8 mouse cellular contexts compared by ENCODE assay signal in genomic region chr12:109445499-109446235, GRCm38 (mm10). TPM values are rescaled to one million over a fixed set of nuclear protein-coding genes. Genes with fewer than 3 reads are reported as not detected.
DNase-seq lines count a peak whose midpoint lies in the region; ATAC-seq and TF ChIP-seq lines count a peak whose summit lies in the region.

No protein-coding gene starts in this region.

- no peak for DNase-seq in layer of hippocampus, adult 2 months (ENCODE audit: low spot score in 2 of 2)
- DNase-seq in layer of hippocampus, adult 8-10 months (ENCODE audit: low spot score in 2 of 2), result no peak
- peak; percentile 74 for DNase-seq in embryo, embryonic 9.5 days (ENCODE audit: extremely low spot score)
- peak; percentile 80 for DNase-seq in hindbrain, embryonic 10.5 days (ENCODE audit: low spot score)
- peak; percentile 19 for DNase-seq in splenic B cell, adult 2 months (ENCODE audit: low read depth, low spot score)
- no peak for DNase-seq in ovary, postnatal 14 days (ENCODE audit: low spot score)

- WGBS in hindbrain, embryonic 10.5 days, result 5% methylated on average over 19 of the region's 19 CpGs

- no peak for TF ChIP-seq CTCF in layer of hippocampus, adult 2 months (conservative IDR thresholded peaks at IDR 0.05)

- no peaks in the 10 kb centered on the region for H3K36me3 ChIP-seq in hindbrain, embryonic 10.5 days
- no peaks in the 10 kb centered on the region for H3K36me3 ChIP-seq in splenic B cell, adult 2 months (ENCODE audit: control insufficient read depth, insufficient read depth, low read length, poor library complexity, severe bottlenecking)

- H3K4me1 ChIP-seq in hindbrain, embryonic 10.5 days (replicated peaks), result peaks cover 94% of the 10 kb centered on the region

- no peak overlapping the region for H3K27ac ChIP-seq in layer of hippocampus, adult 2 months
- peak overlapping the region; percentile 73 for H3K27ac ChIP-seq in hindbrain, embryonic 10.5 days

- peak; percentile 33; the same call in 1 of the 2 replicates for ATAC-seq in megakaryocyte, adult 5-6 weeks (ENCODE audit: poor library complexity, severe bottlenecking)
- ATAC-seq in erythroblast, adult 5-6 weeks (replicated peaks; ENCODE audit: low FRiP score, poor library complexity, severe bottlenecking), result no peak

- no peaks in the 10 kb centered on the region for H3K9me3 ChIP-seq in hindbrain, embryonic 10.5 days

- peak overlapping the region; percentile 25; the same call in 1 of the 2 replicates for H3K4me3 ChIP-seq in layer of hippocampus, adult 2 months
- H3K4me3 ChIP-seq in hindbrain, embryonic 10.5 days, result peak overlapping the region; percentile 34

- peaks cover 96% of the 10 kb centered on the region for H3K27me3 ChIP-seq in hindbrain, embryonic 10.5 days (ENCODE audit: insufficient read depth, poor library complexity, severe bottlenecking)
- no peaks in the 10 kb centered on the region for H3K27me3 ChIP-seq in splenic B cell, adult 2 months (ENCODE audit: control insufficient read depth, insufficient read depth, low read length, poor library complexity, severe bottlenecking)

RNA-seq across cellular contexts. Expression of gene Dlk1, which starts 7.0 kb away (rescaled TPM):
- total RNA-seq in layer of hippocampus, adult 2 months (2021), result 1 to 10 TPM; 4.8 to 5.0 TPM
- total RNA-seq in layer of hippocampus, adult 8-10 months (2022), result 10 to 100 TPM in 1 of 4 experiments, 1 to 10 TPM in 3; 6.6 to 10.6 (median 7.2) TPM
- polyA plus RNA-seq in hindbrain, embryonic 10.5 days (2016; fragmentation: Nextera tagmentation; extraction: Ambion mirVana), result 64.4 and 82.8 TPM in 2 replicates
- not detected in 2 replicates for total RNA-seq in megakaryocyte, adult 5-6 weeks (2015)
- total RNA-seq in megakaryocyte, adult 5-6 weeks (2017), result not detected in 2 replicates
- 2.5 TPM in 1 of 2 replicates, not detected in the other for total RNA-seq in erythroblast, adult 5-6 weeks (2015; ENCODE audit: low replicate concordance)
- total RNA-seq in erythroblast, adult 5-6 weeks (2017; ENCODE audit: low replicate concordance), result not detected in 2 replicates

Comparison
In these comparisons a context has a peak if more than half of its experiments do, and no peak if none do; other contexts are left out.
1. DNase-seq: peak in embryo, embryonic 9.5 days (single experiment), hindbrain, embryonic 10.5 days (single experiment) and splenic B cell, adult 2 months (single experiment); none in layer of hippocampus, adult 2 months (0 of 2), layer of hippocampus, adult 8-10 months (0 of 2) and ovary, postnatal 14 days (single experiment).